Mouse (Mus musculus): ENCODE results near the gene Tdrd9. TPM values are rescaled to one million over a fixed set of nuclear protein-coding genes. Genes with fewer than 3 reads are reported as not detected.

The Tdrd9 gene
- total RNA-seq, 2 experiments from 2014 or later: 0.22 to 0.54 TPM

GRCm38 (mm10) chr12:112106541-112106971 is 135.2 kb downstream of the Tdrd9 start, which contains the start of gene Aspg:
Aspg (plus strand) TSS chr12:112106679.
- peak; percentile 24 to 29 for DNase-seq

- DNase-seq: no peak
Measured at GRCm38 (mm10) chr12:112107685-112108084, 136.3 kb downstream of the Tdrd9 start.

GRCm38 (mm10) chr12:112108696-112109445 is 137.5 kb downstream of the Tdrd9 start:
- no peak for DNase-seq

GRCm38 (mm10) chr12:112109701-112110100 is 138.3 kb downstream of the Tdrd9 start:
- DNase-seq: no peak

- no peak for DNase-seq
Measured at GRCm38 (mm10) chr12:112111323-112111722, 140.0 kb downstream of the Tdrd9 start.

- DNase-seq: no peak
Measured at GRCm38 (mm10) chr12:112112235-112112634, 140.9 kb downstream of the Tdrd9 start.

- DNase-seq: no peak
Measured at GRCm38 (mm10) chr12:112112686-112113396, 141.5 kb downstream of the Tdrd9 start.

- peak; percentile 84 to 94 for DNase-seq
Measured at GRCm38 (mm10) chr12:112113710-112114109, 142.4 kb downstream of the Tdrd9 start.

GRCm38 (mm10) chr12:112117006-112117405 is 145.6 kb downstream of the Tdrd9 start:
- DNase-seq: no peak

- no peak for DNase-seq
Measured at GRCm38 (mm10) chr12:112117649-112118048, 146.3 kb downstream of the Tdrd9 start.

Small RNA genes lying within 50 kb of the gene (microRNA-seq; reads per million reads assigned to microRNA genes)
- gene Mir3073a (0 reads per million in 2 experiments), gene Mir3073b (0 reads per million in 2 experiments)

Other genes with a start within 250 kb of the Tdrd9 start
- gene Klc1, start 212.7 kb upstream of the Tdrd9 start, total RNA-seq (2021): 10 to 100 TPM; 77.1 to 83.0 TPM
- gene Xrcc3, start 157.7 kb upstream of the Tdrd9 start, total RNA-seq (2021): 1 to 10 TPM in 1 of 2 experiments, under 1 TPM in 1; 0.72 to 1.6 TPM
- 10 to 100 TPM; 71.6 to 77.3 TPM for gene Zfyve21, start 157.4 kb upstream of the Tdrd9 start, total RNA-seq (2021)
- 10 to 100 TPM; 16.9 to 17.8 TPM for gene Ppp1r13b, start 63.4 kb upstream of the Tdrd9 start, total RNA-seq (2021)
- 1,000 to 10,000 TPM; 1,322 to 1,486 TPM for gene Atp5mpl, start 4.6 kb upstream of the Tdrd9 start, total RNA-seq (2021)
- gene Rd3l, start 9.8 kb downstream of the Tdrd9 start, total RNA-seq (2021): under 1 TPM; 0.30 to 0.49 TPM
- gene Aspg, start 135.1 kb downstream of the Tdrd9 start, total RNA-seq (2021): 1 to 10 TPM in 1 of 2 experiments, under 1 TPM in 1; 0.17 to 4.3 TPM
- 1 to 10 TPM; 8.1 to 8.3 TPM for gene Kif26a, start 174.6 kb downstream of the Tdrd9 start, total RNA-seq (2021)